Mouse (Mus musculus) heart, postnatal 25 days (tissue): ENCODE measurements around the gene Lamc1. TPM values are rescaled to one million over a fixed set of nuclear protein-coding genes. Genes with fewer than 3 reads are reported as not detected.
"Not testable (repeated sequence)": the region's sequence is repeated elsewhere in the genome, so short reads cannot be mapped to it uniquely, and the experiment has no call there.

Experiments used
- DNase-seq: peaks from one replicate; pipeline ENCODE4 v3.0.0; 2022; ENCODE audit warnings: low spot score
- intact Hi-C: fragments of 180-260 bp; cut with DNase I; formaldehyde crosslinking; loops from one replicate; pipeline ENCODE4 v1.15.1; 2025
- total RNA-seq, 2 experiments: library from RNA; stranded (reverse); gene quantifications; 2 replicates each; pipeline ENCODE4 v1.2.3; 2021

Lamc1 gene
- total RNA-seq, 2 experiments from 2014 or later = 173 to 205 TPM

GRCm38 (mm10) chr1:153308179-153308914, 24.2 kb downstream of the Lamc1 start:
- intact Hi-C loops = no loop called here
- no peak for DNase-seq

GRCm38 (mm10) chr1:153307509-153308178, 24.9 kb downstream of the Lamc1 start:
- DNase-seq = no peak
- intact Hi-C loops = no loop called here

GRCm38 (mm10) chr1:153305728-153306127, 26.9 kb downstream of the Lamc1 start:
- intact Hi-C loops, DNase-seq: not testable (repeated sequence)

GRCm38 (mm10) chr1:153305249-153305648, 27.3 kb downstream of the Lamc1 start:
- DNase-seq, intact Hi-C loops: not testable (repeated sequence)

- DNase-seq, intact Hi-C loops: not testable (repeated sequence)
These were observed 33.1 kb downstream of the Lamc1 start for GRCm38 (mm10) chr1:153299436-153299835.

GRCm38 (mm10) chr1:153297774-153298363, 34.7 kb downstream of the Lamc1 start:
- intact Hi-C loops, DNase-seq: not testable (repeated sequence)

GRCm38 (mm10) chr1:153296035-153296434, 36.6 kb downstream of the Lamc1 start:
- intact Hi-C loops = no loop called here
- DNase-seq = no peak

- DNase-seq = no peak
- intact Hi-C loops = no loop called here
These were observed 39.7 kb downstream of the Lamc1 start for GRCm38 (mm10) chr1:153292892-153293291.

GRCm38 (mm10) chr1:153292202-153292601, 40.4 kb downstream of the Lamc1 start:
- intact Hi-C loops = no loop called here
- DNase-seq = no peak

GRCm38 (mm10) chr1:153291416-153291815, 41.2 kb downstream of the Lamc1 start:
- no peak for DNase-seq
- intact Hi-C loops = no loop called here

GRCm38 (mm10) chr1:153288010-153288409, 44.6 kb downstream of the Lamc1 start:
- intact Hi-C loops = no loop called here
- no peak for DNase-seq

GRCm38 (mm10) chr1:153287443-153287842, 45.1 kb downstream of the Lamc1 start:
- intact Hi-C loops = no loop called here

GRCm38 (mm10) chr1:153286216-153286615, 46.4 kb downstream of the Lamc1 start:
- no peak for DNase-seq
- intact Hi-C loops = no loop called here

More at GRCm38 (mm10) chr1:153287443-153287842, 45.1 kb downstream of the Lamc1 start:
- DNase-seq = no peak

- intact Hi-C loops = no loop called here
- no peak for DNase-seq
These were observed 47.4 kb downstream of the Lamc1 start for GRCm38 (mm10) chr1:153285188-153285587.

GRCm38 (mm10) chr1:153282342-153282975, 50.1 kb downstream of the Lamc1 start:
- DNase-seq = no peak
- intact Hi-C loops = loop anchor here (5.0 kb wide), 1 partner anchor 50 kb away; the partner anchor contains the start of gene Lamc1

- intact Hi-C loops = loop anchor here (5.0 kb wide), 1 partner anchor 51 kb away; the partner anchor contains the start of gene Lamc1
These were observed 51.1 kb downstream of the Lamc1 start for GRCm38 (mm10) chr1:153281483-153281882.

GRCm38 (mm10) chr1:153280411-153280810, 52.2 kb downstream of the Lamc1 start:
- intact Hi-C loops = loop anchor here (5.0 kb wide), 1 partner anchor 52 kb away; the partner anchor contains the start of gene Lamc1
- DNase-seq = no peak

More at GRCm38 (mm10) chr1:153281483-153281882, 51.1 kb downstream of the Lamc1 start:
- DNase-seq = no peak

GRCm38 (mm10) chr1:153278028-153278613, 54.5 kb downstream of the Lamc1 start:
- intact Hi-C loops = no loop called here
- no peak for DNase-seq

- no peak for DNase-seq
- intact Hi-C loops = no loop called here
These were observed 57.1 kb downstream of the Lamc1 start for GRCm38 (mm10) chr1:153275466-153275865.

GRCm38 (mm10) chr1:153274611-153275010, 58.0 kb downstream of the Lamc1 start:
- intact Hi-C loops = no loop called here
- DNase-seq = no peak
